Mouse (Mus musculus): Measurements from ENCODE around the gene Zfp764. TPM values are rescaled to one million over a fixed set of nuclear protein-coding genes. Genes with fewer than 3 reads are reported as not detected.

Gene Zfp764
- 2.5 and 3.2 TPM in 2 replicates for polyA plus RNA-seq (2021; fragmentation: Nextera tagmentation)
- long read RNA-seq, experiment 1, transcript Zfp764-201 (3 exons, 2,508 nt) = major isoform, 12 of 31 reads
- long read RNA-seq, experiment 1, partial matches to known transcripts = 6 of 31 reads
- long read RNA-seq, experiment 1, other reads (novel, unspliced or antisense) = 13 of 31 reads
- long read RNA-seq, experiment 2, partial matches to known transcripts = 1 of 4 reads
- long read RNA-seq, experiment 2, other reads (novel, unspliced or antisense) = 2 of 4 reads

DNA sequence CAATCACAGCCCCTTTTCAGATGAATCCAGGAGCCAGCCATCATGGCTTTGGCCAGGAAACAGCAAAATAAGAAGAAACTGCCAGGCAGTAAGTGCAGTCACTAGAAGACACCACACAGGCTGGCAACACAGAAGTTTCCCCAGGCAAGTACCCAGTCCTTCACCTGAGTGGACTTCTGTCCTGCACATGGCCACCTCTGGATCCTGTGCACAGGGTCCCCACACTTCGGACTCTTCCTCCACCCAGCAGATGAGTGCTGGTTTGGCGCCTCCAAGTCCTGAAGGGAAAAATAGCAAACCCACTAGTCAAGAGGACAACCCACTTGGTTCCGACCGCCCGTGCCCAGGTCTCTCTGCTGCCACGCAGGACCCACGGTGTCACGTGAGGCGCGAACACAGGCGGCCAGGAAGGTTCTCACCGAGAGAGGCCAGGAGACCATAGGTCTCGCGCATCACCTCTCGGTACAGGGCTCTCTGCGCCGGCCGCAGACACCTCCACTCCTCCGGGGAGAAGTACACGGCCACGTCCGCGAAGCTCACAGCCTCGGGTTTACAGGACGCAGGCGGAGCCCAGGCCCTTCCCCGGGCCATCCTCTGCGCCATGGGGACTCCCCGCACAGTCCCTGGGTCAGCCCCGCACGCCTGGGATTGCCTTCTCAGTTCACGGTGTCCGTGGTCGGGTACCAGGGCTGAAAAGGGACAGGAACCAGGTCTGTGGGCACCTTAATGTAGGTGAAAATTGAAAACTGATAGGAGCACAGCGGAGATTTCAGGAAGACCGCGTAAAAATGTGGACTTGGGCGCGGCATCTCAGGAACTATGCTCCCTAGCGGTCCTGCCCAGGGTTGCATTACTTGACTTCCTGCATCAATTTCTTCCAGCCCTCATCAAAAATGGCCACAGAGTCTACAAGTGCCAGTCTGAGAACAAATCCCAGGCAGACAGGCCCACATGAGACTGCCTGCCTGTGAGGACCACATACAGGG lies at the start of gene Zfp764:
Gene Zfp764 (minus strand): TSS at position 821 of the 986 bp plus-strand sequence.

DNA sequence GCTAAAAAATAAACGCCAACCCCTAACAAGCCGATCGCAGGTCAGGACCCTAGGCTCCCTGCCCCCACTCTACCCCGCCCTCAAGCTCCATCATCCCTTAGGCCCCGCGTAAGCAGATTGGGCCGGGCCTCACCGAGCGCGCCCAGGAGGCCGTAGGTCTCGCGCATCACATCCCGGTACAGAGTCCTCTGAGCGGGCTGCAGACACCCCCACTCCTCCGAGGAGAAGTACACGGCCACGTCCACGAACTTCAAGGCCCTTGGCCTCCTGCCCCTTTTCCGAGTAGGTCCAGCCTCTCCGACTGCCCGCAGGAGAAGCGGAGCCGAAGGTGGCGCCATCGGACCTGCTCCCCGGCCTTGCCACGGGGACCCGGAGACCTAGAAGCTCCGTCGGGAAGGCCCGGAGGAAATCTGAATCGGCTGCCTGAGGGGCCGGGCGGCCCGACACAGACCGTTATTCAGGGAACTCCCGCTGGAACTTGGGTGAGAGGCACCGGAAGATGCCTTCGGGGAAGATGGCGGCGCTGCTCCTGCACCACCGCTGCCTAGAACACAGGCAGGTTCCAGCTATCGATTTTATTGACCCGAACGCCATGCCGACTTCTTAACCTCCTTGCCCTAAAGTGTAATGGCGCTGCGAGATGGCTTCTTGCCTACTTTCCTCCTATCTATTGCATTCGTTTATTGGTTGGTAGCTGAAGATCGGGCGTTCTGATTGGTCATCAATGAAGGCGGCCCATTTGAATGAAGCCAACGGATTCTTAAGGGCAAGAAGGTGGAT lies 42.1 kb upstream of the Zfp764 start, which contains the start of gene Zfp689:
Gene Zfp689 (minus strand): TSS at position 638 of the 780 bp plus-strand sequence.

DNA sequence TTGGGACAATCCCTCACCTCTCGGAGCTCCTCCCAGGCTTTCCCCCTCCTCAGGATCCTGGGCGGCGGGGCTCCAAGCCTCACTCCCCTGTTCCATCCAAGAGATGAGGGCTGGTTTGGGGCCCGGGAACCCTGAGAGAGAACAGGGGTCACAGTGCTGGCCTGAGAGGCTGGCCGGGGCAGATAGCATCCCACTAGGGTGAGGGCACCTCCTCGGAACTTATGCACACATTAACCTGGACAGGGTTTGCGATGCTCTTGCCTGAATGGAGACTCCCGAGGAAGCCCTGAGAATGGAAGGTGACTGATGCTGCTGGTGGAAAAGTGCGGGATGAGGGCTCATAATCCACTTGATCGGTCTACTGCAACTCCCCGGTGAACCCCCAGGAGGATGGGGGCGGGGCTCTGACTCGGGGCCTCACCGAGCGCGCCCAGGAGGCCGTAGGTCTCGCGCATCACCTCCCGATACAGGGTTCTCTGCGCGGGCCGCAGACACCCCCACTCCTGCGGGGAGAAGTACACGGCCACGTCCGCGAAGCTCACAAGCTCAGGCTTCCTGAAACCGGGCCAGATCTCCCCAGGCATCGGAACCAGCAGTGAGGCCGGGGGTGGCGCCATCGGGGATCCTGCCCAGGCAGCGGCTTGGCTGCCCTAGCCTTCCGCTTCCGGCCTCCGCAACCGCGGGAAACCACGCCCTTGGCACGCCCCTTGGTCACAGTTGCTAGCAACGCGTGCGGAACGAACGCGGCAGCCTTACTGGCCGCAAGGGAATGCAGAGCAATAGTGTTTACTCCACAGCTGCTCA lies 15.0 kb upstream of the Zfp764 start, which contains the start of gene Zfp688:
Gene Zfp688 (minus strand): TSS at position 681 of the 804 bp plus-strand sequence.

DNA sequence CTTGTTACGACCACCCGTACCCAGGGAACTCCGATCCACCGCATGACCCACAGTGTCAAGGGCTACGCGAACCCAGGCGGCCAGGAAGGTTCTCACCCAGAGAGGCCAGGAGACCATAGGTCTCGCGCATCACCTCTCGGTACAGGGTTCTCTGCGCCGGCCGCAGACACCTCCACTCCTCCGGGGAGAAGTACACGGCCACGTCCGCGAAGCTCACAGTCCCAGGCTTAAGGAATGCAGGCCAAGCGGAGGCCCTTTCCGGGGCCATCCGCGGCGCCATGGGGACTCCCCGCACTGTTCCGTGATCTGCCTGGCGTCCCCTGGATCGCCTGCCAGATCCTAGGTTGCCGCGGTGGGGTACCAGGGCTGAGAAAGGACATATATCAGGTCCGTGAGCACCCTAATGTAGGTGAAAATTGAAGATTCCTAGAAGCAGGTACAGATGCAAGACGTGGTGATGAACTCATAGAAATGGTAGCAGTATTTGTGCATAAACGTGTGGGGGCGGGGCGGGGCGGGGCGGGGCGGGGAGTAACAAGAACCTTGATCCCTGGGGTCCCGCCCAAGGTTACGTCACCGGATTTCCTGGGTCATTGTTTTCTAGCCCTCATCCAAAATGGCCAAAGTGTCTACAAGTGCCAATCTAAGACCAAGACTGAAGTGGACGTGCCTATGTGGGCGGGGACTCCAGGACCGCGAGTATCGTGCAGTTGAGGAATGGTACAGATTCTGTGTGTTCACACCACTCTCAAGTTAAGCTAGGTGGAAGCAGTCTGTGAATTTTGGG lies 13.3 kb downstream of the Zfp764 start, which contains the start of gene E430018J23Rik:
Gene E430018J23Rik (minus strand): TSS at position 473 of the 787 bp plus-strand sequence.

DNA sequence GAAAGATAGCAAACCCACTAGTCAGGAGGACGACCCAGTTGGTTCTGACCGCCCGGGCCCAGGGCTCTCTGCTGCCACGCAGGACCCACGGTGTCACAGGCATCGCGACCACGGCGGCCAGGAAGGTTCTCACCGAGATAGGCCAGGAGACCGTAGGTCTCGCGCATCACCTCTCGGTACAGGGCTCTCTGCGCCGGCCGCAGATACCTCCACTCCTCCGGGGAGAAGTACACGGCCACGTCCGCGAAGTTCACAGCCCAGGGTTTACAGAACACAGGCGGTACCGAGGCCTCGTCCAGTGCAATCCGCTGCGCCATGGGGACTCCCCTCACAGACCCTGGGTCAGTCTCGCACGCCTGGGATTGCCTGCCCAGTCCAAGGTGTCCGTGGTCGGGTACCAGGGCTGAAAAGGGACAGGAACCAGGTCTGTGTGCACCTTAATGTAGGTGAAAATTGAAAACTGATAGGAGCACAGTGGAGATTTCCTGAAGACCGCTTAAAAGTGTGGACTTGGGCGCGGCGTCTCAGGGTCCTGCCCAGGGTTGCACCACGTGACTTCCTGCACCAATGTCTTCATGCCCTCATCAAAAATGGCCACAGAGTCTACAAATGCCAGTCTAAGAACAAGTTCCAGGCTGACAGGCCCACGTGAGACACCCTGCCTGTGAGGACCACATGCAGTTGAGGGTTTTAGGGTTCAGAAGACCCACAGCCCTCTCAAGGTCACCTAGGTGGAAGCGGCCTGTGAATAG lies 19.8 kb downstream of the Zfp764 start, which contains the start of gene 9130019O22Rik:
Gene 9130019O22Rik (minus strand): TSS at position 526 of the 752 bp plus-strand sequence.

DNA sequence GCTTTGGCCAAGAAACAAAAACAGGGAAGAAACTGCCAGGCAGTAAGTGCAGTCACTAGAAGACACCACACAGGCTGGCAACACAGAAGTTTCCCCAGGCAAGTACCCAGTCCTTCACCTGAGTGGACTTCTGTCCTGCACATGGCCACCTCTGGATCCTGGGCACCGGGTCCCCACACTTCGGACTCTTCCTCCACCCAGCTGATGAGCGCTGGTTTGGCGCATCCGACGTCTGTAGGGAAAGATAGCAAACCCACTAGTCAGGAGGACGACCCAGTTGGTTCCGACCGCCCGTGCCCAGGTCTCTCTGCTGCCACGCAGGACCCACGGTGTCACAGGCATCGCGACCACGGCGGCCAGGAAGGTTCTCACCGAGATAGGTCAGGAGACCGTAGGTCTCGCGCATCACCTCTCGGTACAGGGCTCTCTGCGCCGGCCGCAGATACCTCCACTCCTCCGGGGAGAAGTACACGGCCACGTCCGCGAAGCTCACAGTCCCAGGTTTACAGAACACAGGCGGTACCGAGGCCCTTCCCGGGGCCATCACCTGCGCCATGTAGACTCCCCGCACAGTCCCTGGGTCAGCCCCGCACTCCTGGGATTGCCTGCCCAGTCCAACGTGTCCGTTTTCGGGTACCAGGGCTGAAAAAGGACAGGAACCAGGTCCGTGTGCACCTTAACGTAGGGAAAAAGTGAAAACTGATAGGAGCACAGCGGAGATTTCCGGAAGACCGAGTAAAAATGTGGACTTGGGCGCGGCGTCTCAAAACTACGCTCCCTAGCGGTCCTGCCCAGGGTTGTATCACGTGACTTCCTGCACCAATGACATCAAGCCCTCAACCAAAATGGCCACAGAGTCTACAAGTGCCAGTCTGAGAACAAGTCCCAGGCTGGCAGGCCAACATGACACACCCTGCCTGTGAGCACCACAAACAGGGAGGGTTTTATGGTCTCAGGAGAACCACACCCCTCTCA lies 31.1 kb downstream of the Zfp764 start, which contains the start of gene Zfp747:
Gene Zfp747 (minus strand): TSS at position 780 of the 975 bp plus-strand sequence.

Other genes with a start within 250 kb of the Zfp764 start
- 37.9 and 38.1 TPM in 2 replicates for gene Cd2bp2, start 210.8 kb downstream of the Zfp764 start, polyA plus RNA-seq (2021; fragmentation: Nextera tagmentation)
- 7.9 and 14.4 TPM in 2 replicates for gene Tbc1d10b, start 198.4 kb downstream of the Zfp764 start, polyA plus RNA-seq (2021; fragmentation: Nextera tagmentation)
- gene Mylpf, start 197.9 kb downstream of the Zfp764 start, polyA plus RNA-seq (2021; fragmentation: Nextera tagmentation) = 5.7 and 6.5 TPM in 2 replicates
- gene Zfp553, start 173.8 kb downstream of the Zfp764 start, polyA plus RNA-seq (2021; fragmentation: Nextera tagmentation) = 12.5 and 13.0 TPM in 2 replicates
- gene Sept1, start 173.7 kb downstream of the Zfp764 start, polyA plus RNA-seq (2021; fragmentation: Nextera tagmentation) = 1.8 and 3.0 TPM in 2 replicates
- 64.9 and 90.1 TPM in 2 replicates for gene Zfp771, start 162.5 kb downstream of the Zfp764 start, polyA plus RNA-seq (2021; fragmentation: Nextera tagmentation)
- 79.8 and 81.4 TPM in 2 replicates for gene Dctpp1, start 146.1 kb downstream of the Zfp764 start, polyA plus RNA-seq (2021; fragmentation: Nextera tagmentation)
- 42.8 and 64.6 TPM in 2 replicates for gene Sephs2, start 132.8 kb downstream of the Zfp764 start, polyA plus RNA-seq (2021; fragmentation: Nextera tagmentation)
- gene Itgal, start 110.6 kb downstream of the Zfp764 start, polyA plus RNA-seq (2021; fragmentation: Nextera tagmentation) = 0.32 and 0.35 TPM in 2 replicates
- 2.6 and 2.7 TPM in 2 replicates for gene Zfp768, start 61.2 kb downstream of the Zfp764 start, polyA plus RNA-seq (2021; fragmentation: Nextera tagmentation)
- gene Zfp747, start 30.8 kb downstream of the Zfp764 start, polyA plus RNA-seq (2021; fragmentation: Nextera tagmentation) = 3.3 TPM in 2 replicates
- 1.3 and 2.6 TPM in 2 replicates for gene 9130019O22Rik, start 19.7 kb downstream of the Zfp764 start, polyA plus RNA-seq (2021; fragmentation: Nextera tagmentation)
- 3.3 and 4.6 TPM in 2 replicates for gene E430018J23Rik, start 13.2 kb downstream of the Zfp764 start, polyA plus RNA-seq (2021; fragmentation: Nextera tagmentation)
- gene Zfp688, start 15.2 kb upstream of the Zfp764 start, polyA plus RNA-seq (2021; fragmentation: Nextera tagmentation) = 26.3 and 38.5 TPM in 2 replicates
- gene Zfp689, start 42.3 kb upstream of the Zfp764 start, polyA plus RNA-seq (2021; fragmentation: Nextera tagmentation) = 2.5 and 2.9 TPM in 2 replicates
- gene Prr14, start 52.8 kb upstream of the Zfp764 start, polyA plus RNA-seq (2021; fragmentation: Nextera tagmentation) = 8.4 and 20.3 TPM in 2 replicates
- 2.8 and 8.4 TPM in 2 replicates for gene Fbrs, start 72.4 kb upstream of the Zfp764 start, polyA plus RNA-seq (2021; fragmentation: Nextera tagmentation)
- 10.7 and 13.8 TPM in 2 replicates for gene Srcap, start 105.2 kb upstream of the Zfp764 start, polyA plus RNA-seq (2021; fragmentation: Nextera tagmentation)
- gene Gm42715, start 112.8 kb upstream of the Zfp764 start, polyA plus RNA-seq (2021; fragmentation: Nextera tagmentation) = 1.8 and 2.5 TPM in 2 replicates
- not detected in 2 replicates for gene Tmem265, start 154.6 kb upstream of the Zfp764 start, polyA plus RNA-seq (2021; fragmentation: Nextera tagmentation)
- 19.9 and 24.9 TPM in 2 replicates for gene Phkg2, start 166.5 kb upstream of the Zfp764 start, polyA plus RNA-seq (2021; fragmentation: Nextera tagmentation)
- 11.4 and 13.3 TPM in 2 replicates for gene Ccdc189, start 181.8 kb upstream of the Zfp764 start, polyA plus RNA-seq (2021; fragmentation: Nextera tagmentation)
- gene Rnf40, start 181.9 kb upstream of the Zfp764 start, polyA plus RNA-seq (2021; fragmentation: Nextera tagmentation) = 9.2 and 12.6 TPM in 2 replicates
- gene Zfp629, start 209.0 kb upstream of the Zfp764 start, polyA plus RNA-seq (2021; fragmentation: Nextera tagmentation) = 1.4 and 2.9 TPM in 2 replicates